In the genomic region with DNA sequence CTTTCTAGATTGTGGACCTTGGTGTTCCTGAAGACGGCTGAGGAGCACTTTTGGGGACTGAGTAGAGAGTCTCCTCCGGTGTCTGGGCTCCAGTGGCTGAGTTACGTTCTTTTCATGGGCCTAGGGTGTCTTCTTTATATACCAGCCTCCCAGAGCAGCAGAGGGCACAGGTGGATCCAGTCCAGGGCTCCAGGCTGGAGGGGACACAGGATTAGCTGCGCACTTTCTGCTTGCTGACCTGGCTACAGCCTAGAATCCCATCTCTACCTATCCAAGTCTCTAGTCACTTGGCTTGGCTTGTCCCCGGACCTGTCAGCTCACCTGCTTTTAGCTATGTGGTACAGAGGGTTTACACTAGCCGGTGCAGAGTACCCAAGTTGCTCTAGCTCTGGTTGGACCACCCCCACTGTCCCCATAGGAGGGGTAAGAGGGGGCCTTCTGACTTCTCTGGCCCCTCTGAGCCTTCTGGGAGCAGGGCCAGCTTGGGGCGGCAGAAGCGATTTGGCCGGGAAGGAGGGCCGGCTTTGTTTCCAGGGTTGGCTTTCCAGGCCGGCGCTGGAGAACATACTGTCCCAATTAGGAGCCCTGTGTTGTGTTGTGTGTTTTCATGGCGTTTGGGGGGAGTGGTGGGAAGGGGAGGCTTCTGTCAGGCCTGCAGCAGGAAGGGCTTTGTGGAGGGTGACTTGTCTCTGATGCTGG, we compare ENCODE assay signal across 10 mouse cellular contexts.
A peak's percentile ranks its signal among the peaks of the same experiment; 100 is the strongest.
DNase-seq lines count a peak whose midpoint lies in the region; ATAC-seq lines count a peak whose summit lies in the region.
"Had no signal": no experiment of that assay in that cellular context is flagged by ENCODE, and none has a peak within 500 bp of the region (broad histone marks: within the 10 kb centered on the region; RNA-seq: fewer than 3 reads in every experiment).

No protein-coding gene starts in this region.

- no peaks in the 10 kb centered on the region for H3K9me3 ChIP-seq in embryonic facial prominence, embryonic 13.5 days
- H3K9me3 ChIP-seq in limb, embryonic 13.5 days = no peaks in the 10 kb centered on the region
- H3K9me3 ChIP-seq: G1E; liver, embryonic 13.5 days had no signal

- peak overlapping the region; percentile 37; the same call in 1 of the 2 replicates for H3K9ac ChIP-seq in embryonic facial prominence, embryonic 13.5 days
- 0 out of 2 replicates have a peak overlapping the region, but pooled peaks have one; percentile 31 for H3K9ac ChIP-seq in limb, embryonic 13.5 days
- H3K9ac ChIP-seq: liver, embryonic 13.5 days had no signal

- H3K4me2 ChIP-seq in embryonic facial prominence, embryonic 13.5 days = no peak overlapping the region
- H3K4me2 ChIP-seq in limb, embryonic 13.5 days (replicated peaks) = 0 out of 2 replicates have a peak overlapping the region, but pooled peaks have one; percentile 11
- H3K4me2 ChIP-seq: liver, embryonic 13.5 days had no signal

- intact Hi-C loops in left cerebral cortex, postnatal 4 days (cut with DNase I) = no loop called here
- intact Hi-C loops in left cerebral cortex, postnatal 25 days (cut with DNase I) = no loop called here

- peak; percentile 56; the same call in 1 of the 2 replicates for ATAC-seq in embryonic facial prominence, embryonic 13.5 days (ENCODE audit: insufficient number of reproducible peaks, insufficient read depth, low FRiP score, low TSS enrichment, low read depth)
- ATAC-seq in limb, embryonic 13.5 days (ENCODE audit: low FRiP score, low read depth) = peak; percentile 32; the same call in 1 of the 2 replicates

- no peaks in the 10 kb centered on the region for H3K27me3 ChIP-seq in embryonic facial prominence, embryonic 13.5 days
- no peaks in the 10 kb centered on the region for H3K27me3 ChIP-seq in limb, embryonic 13.5 days
- H3K27me3 ChIP-seq: liver, embryonic 13.5 days had no signal

- no peaks in the 10 kb centered on the region; the same call in 1 of the 2 replicates for H3K36me3 ChIP-seq in embryonic facial prominence, embryonic 13.5 days
- H3K36me3 ChIP-seq in limb, embryonic 13.5 days = no peaks in the 10 kb centered on the region
- H3K36me3 ChIP-seq: G1E; liver, embryonic 13.5 days had no signal

- peak; percentile 70 for DNase-seq in left cerebral cortex, postnatal 4 days
- DNase-seq in left cerebral cortex, adult 18-20 months (ENCODE audit: low spot score in 2 of 2) = no peak
- peak; percentile 59 for DNase-seq in gastrocnemius, postnatal 10 days
- no peak for DNase-seq in spleen, postnatal 36 days (ENCODE audit: low spot score in 2 of 2)
- DNase-seq in left cerebral cortex, postnatal 25 days (ENCODE audit: low spot score in 2 of 2) = no peak
- DNase-seq: adrenal gland, postnatal 36 days; liver, embryonic 13.5 days had no signal

- no peak overlapping the region for H3K4me3 ChIP-seq in embryonic facial prominence, embryonic 13.5 days
- no peak overlapping the region for H3K4me3 ChIP-seq in limb, embryonic 13.5 days
- H3K4me3 ChIP-seq: liver, embryonic 13.5 days had no signal

- 50% methylated on average over 13 of the region's 13 CpGs for WGBS in embryonic facial prominence, embryonic 13.5 days
- 48% methylated on average over 13 of the region's 13 CpGs for WGBS in limb, embryonic 13.5 days

- peak overlapping the region; percentile 78 for H3K27ac ChIP-seq in embryonic facial prominence, embryonic 13.5 days
- peak overlapping the region; percentile 53; the same call in 1 of the 2 replicates for H3K27ac ChIP-seq in limb, embryonic 13.5 days
- H3K27ac ChIP-seq: liver, embryonic 13.5 days had no signal

- H3K4me1 ChIP-seq in embryonic facial prominence, embryonic 13.5 days = peaks cover 34% of the 10 kb centered on the region
- peaks cover 24% of the 10 kb centered on the region for H3K4me1 ChIP-seq in limb, embryonic 13.5 days
- H3K4me1 ChIP-seq: liver, embryonic 13.5 days had no signal

Comparison
In these comparisons a context has a peak if more than half of its experiments do, and no peak if none do; other contexts are left out.
1. DNase-seq: peak in left cerebral cortex, postnatal 4 days (single experiment) and gastrocnemius, postnatal 10 days (single experiment); none in left cerebral cortex, adult 18-20 months (0 of 2), spleen, postnatal 36 days (0 of 2) and left cerebral cortex, postnatal 25 days (0 of 2).